Mouse (Mus musculus) small intestine, adult 10 weeks (tissue): ENCODE data around the gene Ifne. TPM values are rescaled to one million over a fixed set of nuclear protein-coding genes. Genes with fewer than 3 reads are reported as not detected.

Experiments used
- polyA plus RNA-seq: library from polyadenylated mRNA; stranded (reverse); fragments of 350-450 nt; fragmentation: Illumina TruSeq; extraction: RNeasy Lipid Tissue Mini Kit (QIAGEN cat#74804); gene quantifications from one replicate; pipeline ENCODE4 v1.2.3, GENCODE M21; 2014; ENCODE audit warnings: low replicate concordance

Ifne gene
- not detected for polyA plus RNA-seq

GRCm38 (mm10) chr4:88880101-88880500 is at the start of gene Ifne:
Gene Ifne (minus strand): TSS chr4:88880201.

GRCm38 (mm10) chr4:88849698-88850097 is 30.3 kb downstream of the Ifne start, which contains the start of gene Ifna1:
Gene Ifna1 (plus strand): TSS chr4:88850087.

GRCm38 (mm10) chr4:88841438-88841911 is 38.5 kb downstream of the Ifne start, which contains the start of gene Ifna4:
Gene Ifna4 (plus strand): TSS chr4:88841861.

GRCm38 (mm10) chr4:88835225-88835624 is 44.8 kb downstream of the Ifne start, which contains the start of gene Ifna5:
Gene Ifna5 (plus strand): TSS chr4:88835525.

Other genes starting within 250 kb of the Ifne start
- not detected for gene C87499, start 245.8 kb downstream of the Ifne start, polyA plus RNA-seq
- not detected for gene Ifna13, start 235.7 kb downstream of the Ifne start, polyA plus RNA-seq
- gene Ifna16, start 203.3 kb downstream of the Ifne start, polyA plus RNA-seq = not detected
- not detected for gene Ifna2, start 196.3 kb downstream of the Ifne start, polyA plus RNA-seq
- gene Ifnab, start 188.8 kb downstream of the Ifne start, polyA plus RNA-seq = not detected
- not detected for gene Gm26566, start 158.4 kb downstream of the Ifne start, polyA plus RNA-seq
- gene Klhl9, start 157.7 kb downstream of the Ifne start, polyA plus RNA-seq = 117 TPM
- gene Gm13271, start 125.3 kb downstream of the Ifne start, polyA plus RNA-seq = not detected
- not detected for gene Gm13283, start 120.1 kb downstream of the Ifne start, polyA plus RNA-seq
- gene Gm13290, start 106.4 kb downstream of the Ifne start, polyA plus RNA-seq = not detected
- not detected for gene Gm13289, start 103.3 kb downstream of the Ifne start, polyA plus RNA-seq
- not detected for gene Gm13272, start 100.4 kb downstream of the Ifne start, polyA plus RNA-seq
- gene Ifnz, start 98.1 kb downstream of the Ifne start, polyA plus RNA-seq = not detected
- not detected for gene Gm13276, start 94.5 kb downstream of the Ifne start, polyA plus RNA-seq
- gene Gm13277, start 91.6 kb downstream of the Ifne start, polyA plus RNA-seq = not detected
- not detected for gene Gm13278, start 88.7 kb downstream of the Ifne start, polyA plus RNA-seq
- not detected for gene Gm13275, start 85.7 kb downstream of the Ifne start, polyA plus RNA-seq
- not detected for gene Gm13279, start 82.8 kb downstream of the Ifne start, polyA plus RNA-seq
- gene Gm13285, start 80.5 kb downstream of the Ifne start, polyA plus RNA-seq = not detected
- gene Gm13287, start 76.9 kb downstream of the Ifne start, polyA plus RNA-seq = not detected
- not detected for gene Gm13288, start 74.7 kb downstream of the Ifne start, polyA plus RNA-seq
- not detected for gene Ifna7, start 64.0 kb downstream of the Ifne start, polyA plus RNA-seq
- gene Ifna11, start 60.2 kb downstream of the Ifne start, polyA plus RNA-seq = not detected
- not detected for gene Ifna6, start 52.8 kb downstream of the Ifne start, polyA plus RNA-seq
- gene Ifna5, start 44.7 kb downstream of the Ifne start, polyA plus RNA-seq = not detected
- not detected for gene Ifna4, start 38.3 kb downstream of the Ifne start, polyA plus RNA-seq
- not detected for gene Ifna1, start 30.1 kb downstream of the Ifne start, polyA plus RNA-seq